Mouse (Mus musculus) bone marrow, adult 2 months (tissue): ENCODE measurements around the gene Ccnt1. TPM values are rescaled to one million over a fixed set of nuclear protein-coding genes. Genes with fewer than 3 reads are reported as not detected.
A peak's percentile ranks its signal among the peaks of the same experiment; 100 is the strongest.

Source experiments
- H3K27ac ChIP-seq: fragments of 200-500 bp; 2 replicates; pipeline ENCODE4 v1.5.1; 2012; ENCODE audit warnings: low read depth, mild to moderate bottlenecking, control low read depth, inconsistent platforms, low read length; ENCODE audit not compliant: control insufficient read depth, poor library complexity, insufficient read depth
- H3K4me1 ChIP-seq: fragments of 200-500 bp; 2 replicates; pipeline ENCODE4 v1.6.1; 2011; ENCODE audit warnings: low read length; ENCODE audit not compliant: control insufficient read depth, insufficient read depth
- H3K4me3 ChIP-seq: fragments of 200-500 bp; replicated peaks from 2 replicates; pipeline ENCODE3; 2011; ENCODE audit warnings: mild to moderate bottlenecking, low read depth, low read length, control low read depth; ENCODE audit not compliant: control insufficient read depth
- CTCF ChIP-seq: fragments of 200-500 bp; IDR thresholded peaks from 2 replicates; pipeline ENCODE4 v1.5.1; 2011; ENCODE audit warnings: low read length, control low read depth; ENCODE audit not compliant: control insufficient read depth, insufficient read depth
- POLR2A ChIP-seq: fragments of 200-500 bp; IDR thresholded peaks from 2 replicates; pipeline ENCODE4 v1.6.1; 2011; ENCODE audit warnings: low read depth, mild to moderate bottlenecking, control low read depth, low read length, borderline replicate concordance; ENCODE audit not compliant: control insufficient read depth
- WGBS: fragments of 180-500 bp; shearing (Covaris S2); methylation state at CpG from one replicate; pipeline ENCODE4 v1.1.7; 2018; 5-methylcytosine and 5-hydroxymethylcytosine counted together
- polyA plus RNA-seq: library from polyadenylated mRNA; stranded (reverse); fragments of >200 nt; gene quantifications from 2 replicates; pipeline ENCODE4 v1.2.4, GENCODE M21; 2011; ENCODE audit warnings: low replicate concordance; ENCODE audit not compliant: missing spikeins, insufficient read depth, insufficient read length

The Ccnt1 gene
- polyA plus RNA-seq, 1 experiment: 31.3 TPM

GRCm38 (mm10) chr15:98569795-98570365 is 843 bp downstream of the Ccnt1 start:
- TF ChIP-seq CTCF: no peak
- no peak for TF ChIP-seq POLR2A
- 80% methylated on average over 4 of the region's 4 CpGs for WGBS
- H3K4me3 ChIP-seq: peak overlapping the region; percentile 1
- peaks cover 1% of the 10 kb centered on the region; the same call in 1 of the 2 replicates for H3K4me1 ChIP-seq
- no peak overlapping the region; the same call in 1 of the 2 replicates for H3K27ac ChIP-seq

GRCm38 (mm10) chr15:98569216-98569615 is 1.5 kb downstream of the Ccnt1 start:
- Histone ChIP-seq H3K27ac (no peak overlapping the region), H3K4me3 (no peak overlapping the region), H3K4me1 (peaks cover 1% of the 10 kb centered on the region; the same call in 1 of the 2 replicates)
- TF ChIP-seq CTCF (no peak), POLR2A (no peak)
- WGBS: 74% methylated on average over 7 of the region's 7 CpGs

- 5% methylated on average over 22 of the region's 22 CpGs for WGBS
- Histone ChIP-seq H3K4me3 (peak overlapping the region; percentile 94), H3K27ac (peak overlapping the region; percentile 98), H3K4me1 (peaks cover 1% of the 10 kb centered on the region; the same call in 1 of the 2 replicates)
- TF ChIP-seq CTCF (no peak), POLR2A (no peak)
Observed at GRCm38 (mm10) chr15:98568256-98569033, 2.3 kb downstream of the Ccnt1 start.

- Histone ChIP-seq H3K4me1 (peaks cover 1% of the 10 kb centered on the region; the same call in 1 of the 2 replicates), H3K4me3 (peak overlapping the region; percentile 94), H3K27ac (peak overlapping the region; percentile 98)
- under 1% methylated on average over 88 of the region's 88 CpGs for WGBS
- TF ChIP-seq POLR2A: peak; percentile 86
- TF ChIP-seq CTCF: peak; percentile 5; the same call in 1 of the 2 replicates
Observed at GRCm38 (mm10) chr15:98567278-98568134, 3.2 kb downstream of the Ccnt1 start.

- Histone ChIP-seq H3K4me3 (peak overlapping the region; percentile 94), H3K4me1 (peaks cover 1% of the 10 kb centered on the region; the same call in 1 of the 2 replicates), H3K27ac (peak overlapping the region; percentile 98)
- no peak for TF ChIP-seq POLR2A
- no peak for TF ChIP-seq CTCF
- under 1% methylated on average over 15 of the region's 15 CpGs for WGBS
Observed at GRCm38 (mm10) chr15:98566973-98567277, 3.8 kb downstream of the Ccnt1 start.

GRCm38 (mm10) chr15:98557186-98557585 is 13.5 kb downstream of the Ccnt1 start:
- H3K4me1 ChIP-seq: no peaks in the 10 kb centered on the region; the same call in 1 of the 2 replicates
- H3K27ac ChIP-seq: no peak overlapping the region
- WGBS: 87% methylated on average over 5 of the region's 5 CpGs
- no peak overlapping the region for H3K4me3 ChIP-seq
- no peak for TF ChIP-seq CTCF
- TF ChIP-seq POLR2A: no peak

- 92% methylated on average over 4 of the region's 4 CpGs for WGBS
- Histone ChIP-seq H3K4me1 (no peaks in the 10 kb centered on the region), H3K27ac (no peak overlapping the region), H3K4me3 (no peak overlapping the region)
- TF ChIP-seq CTCF (no peak), POLR2A (no peak)
Observed at GRCm38 (mm10) chr15:98555881-98556280, 14.8 kb downstream of the Ccnt1 start.

GRCm38 (mm10) chr15:98552758-98553157 is 18.0 kb downstream of the Ccnt1 start:
- no peak for TF ChIP-seq POLR2A
- no peak for TF ChIP-seq CTCF
- Histone ChIP-seq H3K4me3 (no peak overlapping the region), H3K4me1 (no peaks in the 10 kb centered on the region), H3K27ac (no peak overlapping the region)
- 64% methylated on average over 2 of the region's 2 CpGs for WGBS

- no peak overlapping the region for H3K4me3 ChIP-seq
- TF ChIP-seq POLR2A (no peak), CTCF (no peak)
- 89% methylated on average over 5 of the region's 5 CpGs for WGBS
Observed at GRCm38 (mm10) chr15:98546843-98547242, 23.9 kb downstream of the Ccnt1 start.

More at GRCm38 (mm10) chr15:98546843-98547242, 23.9 kb downstream of the Ccnt1 start:
- H3K4me1 ChIP-seq: no peaks in the 10 kb centered on the region
- no peak overlapping the region for H3K27ac ChIP-seq
